Mouse (Mus musculus) embryonic stem cell, embryonic (primary cell): Measurements from ENCODE around the gene Sord.

Source experiments
- CTCF ChIA-PET, 4 experiments: fragments of 300-600 bp in 2 of 4; fragments of 350-600 bp in 2 of 4; sonication (Branson Sonifier 250); formaldehyde crosslinking; loops; one replicate each; lab custom pipeline; 2022; ENCODE audit warnings: inconsistent platforms in 2 of 4; lab: Charles Lee
- POLR2A ChIA-PET, 4 experiments: fragments of 300-600 bp in 2 of 4; fragments of 350-600 bp in 2 of 4; sonication (Branson Sonifier 250); formaldehyde crosslinking; loops; one replicate each; lab custom pipeline; 2022; ENCODE audit warnings: antibody characterized with exemption in 4 of 4, inconsistent platforms in 1 of 4; lab: Charles Lee

Sord gene

GRCm38 (mm10) chr2:122309647-122310046, 75.1 kb downstream of the Sord start:
- ChIA-PET POLR2A (interaction anchor here in 1 of 4 experiments (0.6 to 1.0 kb wide), 2 partner anchors 24 to 56 kb away, joined by 3 read pairs; no protein-coding TSS in a partner anchor), CTCF (interaction anchor here in 3 of 4 experiments (0.6 to 1.8 kb wide), 14 partner anchors 10 to 571 kb away, joined by 3 to 13 read pairs (median 3); partner anchors contain the start of genes Duox2 (in 1 of the 3) and Duoxa2 (in 1 of the 3))

- POLR2A ChIA-PET, result interaction anchor here in 2 of 4 experiments (0.7 to 1.0 kb wide), 3 partner anchors 9 to 66 kb away, joined by 3 read pairs; no protein-coding TSS in a partner anchor
- CTCF ChIA-PET, result interaction anchor here in 3 of 4 experiments (0.6 to 2.0 kb wide), 10 partner anchors 9 to 186 kb away, joined by 3 to 11 read pairs (median 4); partner anchors contain the start of gene Shf (in 1 of the 3)
These were observed 77.0 kb downstream of the Sord start for GRCm38 (mm10) chr2:122311561-122311960.

- CTCF ChIA-PET, result interaction anchor here (0.9 to 2.0 kb wide), 12 partner anchors 10 to 353 kb away, joined by 3 to 11 read pairs (median 4); partner anchors contain the start of gene Shf (in 1 of the 4)
- POLR2A ChIA-PET, result interaction anchor here in 3 of 4 experiments (0.7 to 1.3 kb wide), 4 partner anchors 11 to 165 kb away, joined by 3 to 5 read pairs (median 4); partner anchors contain the start of genes B2m (in 1 of the 3), Duox2 (in 1 of the 3) and Duoxa2 (in 1 of the 3)
These were observed 78.3 kb downstream of the Sord start for GRCm38 (mm10) chr2:122312722-122313417.

GRCm38 (mm10) chr2:122313536-122313935, 79.0 kb downstream of the Sord start, which contains the start of gene Duoxa1:
Gene Duoxa1, minus strand, starts transcription at chr2:122313730.
- CTCF ChIA-PET, result interaction anchor here (0.6 to 1.6 kb wide), 12 partner anchors 11 to 1706 kb away, joined by 3 to 11 read pairs (median 5); partner anchors contain the start of gene Shf (in 1 of the 4)
- POLR2A ChIA-PET, result interaction anchor here in 3 of 4 experiments (0.6 to 1.3 kb wide), 8 partner anchors 10 to 166 kb away, joined by 3 to 5 read pairs (median 3); partner anchors contain the start of genes B2m (in 1 of the 3), Duox2 (in 1 of the 3) and Duoxa2 (in 1 of the 3)
